Mouse (Mus musculus): ENCODE measurements at regions not wholly inside any gene's neighbourhood (a gene's known extent, or its start where the extent isn't known, plus 50 kb on each side); places are given as distances from the start of the nearest gene placed in this dataset.
"Not testable (repeated sequence)": the region's sequence is repeated elsewhere in the genome, so short reads cannot be mapped to it uniquely, and the experiment has no call there.

DNA sequence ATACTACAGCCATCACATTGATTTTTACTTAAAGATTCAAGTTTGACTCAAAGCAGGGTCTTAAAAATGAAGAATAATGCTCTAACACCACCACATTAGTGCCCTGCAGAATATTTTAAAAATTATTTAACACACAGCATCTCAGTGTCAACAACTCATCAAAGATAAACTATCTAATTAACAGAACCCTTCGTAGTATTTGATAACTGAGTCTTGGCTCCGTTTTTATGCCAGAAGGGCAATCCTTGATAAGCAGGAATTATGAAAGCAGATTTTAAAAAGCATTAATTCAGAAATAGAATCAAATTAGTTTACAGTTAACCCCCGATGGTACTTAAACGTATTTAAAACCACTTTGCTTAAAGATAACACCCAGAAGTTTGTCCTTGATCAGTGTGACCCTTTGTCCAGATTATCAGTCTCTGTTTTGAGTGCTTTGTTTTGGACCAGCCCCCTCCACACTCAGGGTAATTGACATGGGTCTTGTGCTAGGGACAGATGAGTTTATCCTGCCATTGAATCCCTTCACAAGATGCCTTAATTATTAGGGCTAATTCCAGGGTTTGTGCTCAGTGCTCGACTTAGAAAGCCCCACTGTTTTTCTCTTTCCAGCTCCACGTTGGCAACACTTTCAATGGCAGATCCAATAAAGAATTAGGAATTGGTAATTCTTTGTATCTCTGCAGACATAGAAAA lies 69.4 kb upstream of the Dph6 start:
- Histone ChIP-seq H3K9me3 (no peaks in the 10 kb centered on the region), H3K9ac (no peak overlapping the region), H3K27me3 (replicated peaks) (no peaks in the 10 kb centered on the region), H3K27ac (no peak overlapping the region), H3K36me3 (no peaks in the 10 kb centered on the region), H3K4me3 (no peak overlapping the region), H3K4me2 (replicated peaks) (no peak overlapping the region), H3K4me1 (no peaks in the 10 kb centered on the region)
- 72% methylated on average over 6 of the region's 6 CpGs for WGBS
- ATAC-seq (ENCODE audit: low FRiP score, low read depth) = no peak

DNA sequence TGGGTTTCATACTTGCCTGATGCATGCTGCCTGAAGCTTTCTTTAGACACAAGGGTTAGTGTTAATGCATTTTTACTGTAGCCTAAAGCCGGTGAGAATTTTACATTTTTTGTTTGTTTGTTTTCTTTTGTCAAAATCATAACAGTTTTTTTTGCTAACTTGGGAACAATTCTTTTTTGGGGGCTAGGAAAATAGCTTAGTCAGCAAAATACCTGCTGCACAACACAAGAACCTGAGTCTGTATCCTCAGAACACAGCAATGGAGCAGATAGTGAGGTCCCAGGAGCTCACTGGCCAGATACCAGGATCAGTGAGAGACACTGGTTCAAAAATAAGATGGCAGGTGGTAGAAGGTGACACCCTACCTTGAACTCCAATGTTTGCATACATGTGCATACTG lies 72.4 kb upstream of the Dph6 start:
- no peak for ATAC-seq (ENCODE audit: low FRiP score, low read depth)
- Histone ChIP-seq H3K9me3 (no peaks in the 10 kb centered on the region), H3K4me3 (no peak overlapping the region), H3K36me3 (no peaks in the 10 kb centered on the region), H3K4me2 (replicated peaks) (no peak overlapping the region), H3K4me1 (no peaks in the 10 kb centered on the region), H3K27me3 (replicated peaks) (no peaks in the 10 kb centered on the region), H3K27ac (no peak overlapping the region), H3K9ac (no peak overlapping the region)
- 91% methylated on average over 1 of the region's 1 CpGs for WGBS

DNA sequence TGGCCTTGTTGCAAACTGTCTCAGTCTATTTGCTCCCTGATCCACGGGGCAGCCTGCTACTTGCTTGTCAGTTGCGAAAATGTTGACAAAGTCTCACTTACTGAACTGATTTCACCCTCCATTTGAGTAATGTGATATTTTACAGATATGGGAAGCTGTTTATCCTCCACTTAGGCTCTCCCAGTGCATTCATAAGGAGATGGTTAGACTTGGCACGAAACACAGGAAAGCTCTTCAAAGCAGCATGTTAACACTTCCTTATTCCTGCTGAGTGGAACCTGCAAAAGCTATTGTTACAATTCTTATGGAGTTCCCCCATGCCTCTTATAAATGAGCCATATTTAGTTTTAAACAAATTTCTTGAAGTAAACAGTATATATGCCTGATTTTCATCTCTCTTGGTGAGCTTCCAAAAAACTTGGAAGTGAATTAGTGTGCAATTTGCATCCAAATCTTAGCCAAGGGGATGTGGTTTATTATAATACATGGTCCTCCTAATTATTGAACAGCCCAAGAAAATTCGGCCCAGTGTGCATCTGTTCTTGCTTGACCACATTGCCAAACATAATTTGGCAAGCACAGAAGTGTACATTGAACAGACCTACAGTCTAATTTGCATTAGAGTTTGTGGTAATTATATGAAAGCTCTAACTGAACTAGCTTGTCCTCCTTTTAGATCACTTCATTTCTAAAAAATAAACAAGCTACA lies 80.3 kb upstream of the Dph6 start:
- H3K9me3 ChIP-seq = no peaks in the 10 kb centered on the region
- no peak overlapping the region for H3K27ac ChIP-seq
- no peak for ATAC-seq (ENCODE audit: low FRiP score, low read depth)
- no peak overlapping the region for H3K4me2 ChIP-seq (replicated peaks)
- H3K9ac ChIP-seq = no peak overlapping the region
- H3K4me3 ChIP-seq = no peak overlapping the region
- 82% methylated on average over 4 of the region's 4 CpGs for WGBS
- H3K27me3 ChIP-seq (replicated peaks) = no peaks in the 10 kb centered on the region
- H3K36me3 ChIP-seq = no peaks in the 10 kb centered on the region
- no peaks in the 10 kb centered on the region for H3K4me1 ChIP-seq

DNA sequence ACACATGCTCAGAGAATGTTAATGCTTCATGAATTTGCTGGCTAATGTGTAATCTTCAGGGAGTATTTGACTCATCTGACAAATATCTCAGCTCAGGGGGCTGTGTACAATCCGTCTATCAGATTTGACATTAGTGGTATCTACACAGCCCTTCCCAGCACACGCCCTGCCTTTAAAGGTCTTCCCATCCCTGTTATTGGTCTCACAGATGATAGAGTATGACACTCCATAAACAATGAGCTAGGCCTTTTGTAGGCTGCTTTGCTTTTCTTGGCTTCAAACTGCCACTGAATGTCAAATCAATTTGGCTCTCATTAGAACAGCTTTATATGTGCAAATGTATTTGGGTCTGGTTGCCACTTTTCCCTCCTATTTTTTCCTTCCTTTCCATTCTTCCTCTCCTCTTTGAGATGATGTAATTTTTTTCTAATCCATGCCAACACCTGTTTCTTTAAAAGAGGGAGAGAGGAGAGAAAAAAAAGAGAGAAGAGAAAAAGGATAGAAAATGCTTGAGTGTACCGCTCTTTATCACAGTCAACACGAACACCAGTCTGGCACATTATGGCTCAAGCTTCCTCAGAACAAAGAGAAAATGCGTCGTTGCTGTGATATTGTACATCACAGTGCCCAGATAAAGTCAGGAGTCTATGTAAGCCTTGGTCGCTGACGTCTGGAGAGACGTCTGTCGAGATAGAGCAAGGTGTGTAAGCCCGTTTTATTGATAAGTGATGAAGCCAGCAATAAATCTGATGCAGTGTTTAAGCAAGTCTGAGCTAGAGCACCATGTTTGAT lies 84.9 kb upstream of the Dph6 start:
- Histone ChIP-seq H3K4me3 (no peak overlapping the region), H3K9me3 (no peaks in the 10 kb centered on the region), H3K27me3 (replicated peaks) (no peaks in the 10 kb centered on the region), H3K4me2 (replicated peaks) (no peak overlapping the region), H3K27ac (no peak overlapping the region), H3K4me1 (no peaks in the 10 kb centered on the region), H3K9ac (no peak overlapping the region), H3K36me3 (no peaks in the 10 kb centered on the region)
- 79% methylated on average over 11 of the region's 11 CpGs for WGBS
- no peak for ATAC-seq (ENCODE audit: low FRiP score, low read depth)

DNA sequence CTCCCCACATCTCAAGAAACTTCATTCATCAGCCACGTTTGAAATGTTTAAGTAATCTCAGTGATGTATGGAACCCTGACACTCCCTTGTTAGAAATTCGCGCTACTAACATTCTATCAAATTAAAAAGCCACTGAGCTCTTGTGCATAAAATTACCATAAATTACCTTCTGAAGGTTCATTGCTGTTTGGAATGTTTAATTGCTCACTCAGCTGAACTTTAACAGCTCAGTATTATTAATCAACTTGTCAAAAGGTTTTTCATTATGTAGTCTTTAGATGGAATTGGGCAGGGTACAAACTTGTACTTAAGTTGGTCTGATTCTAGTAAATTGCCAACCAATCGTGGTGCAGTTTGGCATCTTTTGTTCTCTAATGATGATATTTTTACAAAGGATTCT lies 108.5 kb upstream of the Dph6 start:
- Histone ChIP-seq H3K4me1 (no peaks in the 10 kb centered on the region), H3K27ac (no peak overlapping the region), H3K27me3 (replicated peaks) (no peaks in the 10 kb centered on the region), H3K36me3 (no peaks in the 10 kb centered on the region), H3K9me3 (no peaks in the 10 kb centered on the region), H3K9ac (no peak overlapping the region), H3K4me3 (no peak overlapping the region), H3K4me2 (replicated peaks) (no peak overlapping the region)
- no peak for ATAC-seq (ENCODE audit: low FRiP score, low read depth)
- WGBS = 41% methylated on average over 4 of the region's 4 CpGs

DNA sequence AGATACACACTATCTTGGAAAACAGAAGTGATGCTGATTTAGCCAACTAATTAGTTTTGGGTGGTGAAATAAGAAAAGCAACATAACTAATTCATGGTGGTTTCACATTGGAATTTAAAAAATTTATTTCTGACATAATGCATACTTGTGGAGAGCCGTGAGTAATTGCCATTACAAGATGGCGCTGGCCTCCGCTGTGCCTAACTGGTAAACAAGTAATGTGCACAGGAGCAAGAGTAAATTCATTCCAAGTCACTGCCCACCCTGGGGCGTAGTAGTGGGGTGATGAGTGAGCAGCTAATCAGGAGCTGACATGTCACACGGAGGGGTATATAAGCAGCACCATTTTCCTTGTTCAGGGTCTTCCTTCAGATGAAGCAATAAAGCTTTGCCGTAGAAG lies 119.0 kb upstream of the Dph6 start:
- H3K27me3 ChIP-seq (replicated peaks); H3K36me3 ChIP-seq; H3K4me3 ChIP-seq; H3K4me2 ChIP-seq (replicated peaks); H3K9ac ChIP-seq; H3K4me1 ChIP-seq; H3K27ac ChIP-seq; H3K9me3 ChIP-seq; ATAC-seq (ENCODE audit: low FRiP score, low read depth): not testable (repeated sequence)
- 88% methylated on average over 6 of the region's 6 CpGs for WGBS

DNA sequence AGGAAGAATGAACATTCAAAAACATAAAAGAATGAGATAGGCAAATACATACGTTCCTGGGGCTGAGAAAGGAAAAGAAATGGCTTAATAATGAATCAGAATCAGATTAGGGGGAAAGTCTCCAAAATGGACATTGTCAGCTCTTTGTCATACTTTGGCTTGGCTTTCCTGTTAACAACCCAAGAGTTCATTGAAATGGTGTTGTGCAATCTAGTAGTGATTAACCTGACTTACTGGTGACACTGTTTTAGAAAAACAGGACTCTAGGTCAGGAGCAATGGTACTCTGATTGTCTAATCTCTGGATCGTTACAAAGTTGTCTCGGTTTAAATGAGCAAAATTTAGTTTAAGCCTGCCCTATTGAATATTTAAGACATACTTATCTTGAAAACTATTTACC lies 119.5 kb upstream of the Dph6 start:
- Histone ChIP-seq H3K9me3 (no peaks in the 10 kb centered on the region), H3K36me3 (no peaks in the 10 kb centered on the region), H3K4me1 (no peaks in the 10 kb centered on the region), H3K27me3 (replicated peaks) (no peaks in the 10 kb centered on the region), H3K9ac (no peak overlapping the region), H3K27ac (no peak overlapping the region), H3K4me2 (replicated peaks) (no peak overlapping the region), H3K4me3 (no peak overlapping the region)
- WGBS = 89% methylated on average over 3 of the region's 3 CpGs
- ATAC-seq (ENCODE audit: low FRiP score, low read depth) = no peak

DNA sequence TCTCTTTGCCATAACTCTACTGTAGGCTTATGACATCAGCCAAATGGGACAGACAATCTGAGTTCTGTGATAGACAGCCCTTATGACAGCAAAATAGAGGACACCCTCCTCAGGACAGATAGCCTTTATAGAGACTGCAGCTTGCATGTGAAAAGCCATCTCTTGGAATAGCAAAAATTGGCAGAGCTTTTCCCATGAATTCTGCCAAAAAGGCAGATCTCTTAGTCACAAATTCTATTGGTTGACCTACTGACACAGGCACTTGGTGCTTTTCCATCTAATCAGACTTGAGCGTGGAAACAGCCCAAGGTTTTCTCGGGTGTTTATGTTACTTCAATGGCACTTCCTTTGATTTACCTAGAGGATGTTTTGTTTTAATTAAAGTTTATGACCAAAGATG lies 120.8 kb upstream of the Dph6 start:
- no peak for ATAC-seq (ENCODE audit: low FRiP score, low read depth)
- no peak overlapping the region for H3K27ac ChIP-seq
- no peaks in the 10 kb centered on the region for H3K4me1 ChIP-seq
- WGBS = 75% methylated on average over 2 of the region's 2 CpGs
- H3K4me2 ChIP-seq (replicated peaks) = no peak overlapping the region
- H3K9ac ChIP-seq = no peak overlapping the region
- no peak overlapping the region for H3K4me3 ChIP-seq
- no peaks in the 10 kb centered on the region for H3K27me3 ChIP-seq (replicated peaks)
- H3K36me3 ChIP-seq = no peaks in the 10 kb centered on the region
- no peaks in the 10 kb centered on the region for H3K9me3 ChIP-seq

DNA sequence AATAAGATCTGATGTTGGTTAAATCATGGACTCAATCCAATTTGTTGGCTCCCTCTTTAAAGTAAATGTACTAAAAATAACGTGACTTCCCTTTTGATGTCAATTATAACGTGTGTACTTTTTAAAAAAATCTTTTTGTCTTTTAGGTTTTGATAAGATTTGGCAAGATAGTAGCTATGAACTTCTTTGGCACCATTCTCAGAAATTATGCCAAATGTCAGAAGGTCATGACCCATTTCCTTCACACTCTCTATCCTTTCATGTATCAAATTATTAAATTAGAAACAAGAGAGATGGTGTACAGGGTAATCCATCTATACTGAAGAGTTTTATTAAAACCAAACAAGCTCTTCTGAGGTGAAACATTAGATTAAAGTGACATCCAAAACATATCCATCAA lies 121.4 kb upstream of the Dph6 start:
- H3K9ac ChIP-seq = no peak overlapping the region
- WGBS = 85% methylated on average over 2 of the region's 2 CpGs
- no peaks in the 10 kb centered on the region for H3K9me3 ChIP-seq
- no peaks in the 10 kb centered on the region for H3K36me3 ChIP-seq
- H3K27ac ChIP-seq = no peak overlapping the region
- H3K27me3 ChIP-seq (replicated peaks) = no peaks in the 10 kb centered on the region
- H3K4me2 ChIP-seq (replicated peaks) = no peak overlapping the region
- no peaks in the 10 kb centered on the region for H3K4me1 ChIP-seq
- no peak overlapping the region for H3K4me3 ChIP-seq
- ATAC-seq (ENCODE audit: low FRiP score, low read depth) = no peak

DNA sequence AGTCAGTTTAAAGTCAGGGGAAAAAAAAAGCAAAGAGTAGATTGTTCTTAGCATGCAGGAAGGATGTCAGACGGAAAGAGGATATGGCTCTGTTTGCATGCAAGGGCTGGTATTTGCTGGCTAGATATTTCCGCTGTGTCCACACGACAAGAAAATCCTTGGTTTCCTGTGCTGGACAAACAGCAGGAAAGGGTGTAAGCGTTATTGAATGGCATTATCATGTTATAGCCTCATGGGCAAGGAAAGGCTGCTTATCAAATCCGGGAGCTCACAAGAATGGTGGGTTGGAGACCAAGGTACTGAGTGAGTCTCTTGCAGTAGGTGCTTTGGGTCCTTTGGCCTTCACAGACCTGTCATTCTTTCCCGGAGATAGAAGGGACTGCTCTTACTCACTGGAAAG lies 127.7 kb upstream of the Dph6 start:
- H3K4me2 ChIP-seq (replicated peaks) = no peak overlapping the region
- no peak overlapping the region for H3K4me3 ChIP-seq
- 85% methylated on average over 6 of the region's 6 CpGs for WGBS
- no peaks in the 10 kb centered on the region for H3K27me3 ChIP-seq (replicated peaks)
- no peaks in the 10 kb centered on the region for H3K9me3 ChIP-seq
- H3K27ac ChIP-seq = no peak overlapping the region
- no peaks in the 10 kb centered on the region for H3K4me1 ChIP-seq
- ATAC-seq (ENCODE audit: low FRiP score, low read depth) = no peak
- H3K36me3 ChIP-seq = no peaks in the 10 kb centered on the region
- H3K9ac ChIP-seq = no peak overlapping the region

DNA sequence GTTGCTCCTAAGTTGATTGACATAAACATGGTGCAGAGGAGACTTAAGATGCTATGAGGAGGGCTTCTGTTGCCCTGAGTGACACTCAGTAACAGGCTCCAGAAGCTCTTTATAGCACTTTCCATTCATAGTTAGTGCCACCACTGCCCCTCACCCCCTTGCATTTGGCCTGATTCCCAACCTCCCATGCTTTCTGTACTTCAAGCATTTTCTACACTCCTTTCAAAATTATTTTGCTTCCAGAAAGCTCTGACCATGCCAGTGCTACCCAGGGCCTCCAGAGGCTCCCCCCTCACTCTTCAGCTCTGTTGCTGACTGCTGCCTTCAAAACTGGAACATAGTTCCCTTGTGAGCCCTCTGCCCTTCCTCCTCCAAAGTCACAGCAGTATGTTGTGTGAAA lies 129.4 kb upstream of the Dph6 start:
- no peaks in the 10 kb centered on the region for H3K9me3 ChIP-seq
- no peak overlapping the region for H3K27ac ChIP-seq
- no peak for ATAC-seq (ENCODE audit: low FRiP score, low read depth)
- no peaks in the 10 kb centered on the region for H3K27me3 ChIP-seq (replicated peaks)
- no peak overlapping the region for H3K9ac ChIP-seq
- no peaks in the 10 kb centered on the region for H3K4me1 ChIP-seq
- H3K4me3 ChIP-seq = no peak overlapping the region
- no peaks in the 10 kb centered on the region for H3K36me3 ChIP-seq
- no peak overlapping the region for H3K4me2 ChIP-seq (replicated peaks)

DNA sequence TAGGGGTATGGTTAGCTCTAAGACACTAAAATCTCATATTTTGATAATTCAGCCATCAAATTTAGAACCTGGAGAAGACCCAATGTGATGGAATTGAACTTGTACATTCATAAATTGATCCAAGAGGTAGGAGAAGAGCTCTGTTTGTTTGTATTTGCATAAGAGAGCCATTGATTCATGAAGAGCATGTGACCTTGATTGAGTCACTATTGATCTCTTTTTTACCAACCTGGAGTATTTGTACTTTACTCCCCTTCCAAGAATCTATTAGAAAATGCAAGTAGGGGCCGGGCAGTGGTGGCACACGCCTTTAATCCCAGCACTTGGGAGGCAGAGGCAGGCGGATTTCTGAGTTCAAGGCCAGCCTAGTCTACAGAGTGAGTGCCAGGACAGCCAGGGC lies 133.5 kb upstream of the Dph6 start:
- H3K9me3 ChIP-seq = no peaks in the 10 kb centered on the region
- no peak overlapping the region for H3K27ac ChIP-seq
- H3K4me2 ChIP-seq (replicated peaks) = no peak overlapping the region
- H3K4me3 ChIP-seq = no peak overlapping the region
- no peaks in the 10 kb centered on the region for H3K4me1 ChIP-seq
- 94% methylated on average over 3 of the region's 3 CpGs for WGBS
- ATAC-seq (ENCODE audit: low FRiP score, low read depth) = no peak
- no peaks in the 10 kb centered on the region for H3K36me3 ChIP-seq
- no peaks in the 10 kb centered on the region for H3K27me3 ChIP-seq (replicated peaks)
- no peak overlapping the region for H3K9ac ChIP-seq

Data from neural tube, embryonic 12.5 days (tissue).